Mouse (Mus musculus) midbrain, embryonic 11.5 days (tissue): Measurements from ENCODE around the gene 2610008E11Rik. TPM values are rescaled to one million over a fixed set of nuclear protein-coding genes. Genes with fewer than 3 reads are reported as not detected.
"Not testable (repeated sequence)": the region's sequence is repeated elsewhere in the genome, so short reads cannot be mapped to it uniquely, and the experiment has no call there.

ENCODE experiments used
- ATAC-seq: fragments of 200-750 bp; cut with Nextera tagmentation; 2 replicates; pipeline ENCODE4 v1.8.0; 2017; ENCODE audit warnings: moderate TSS enrichment, moderate library complexity; ENCODE audit not compliant: low FRiP score
- DNase-seq: peaks from one replicate; pipeline ENCODE4 v3.0.0; 2015; ENCODE audit warnings: low spot score; ENCODE audit errors: missing footprints
- H3K27ac ChIP-seq: fragments of 300-500 bp; sonication (generic); 2 replicates; pipeline ENCODE4 v1.5.1; 2014; ENCODE audit warnings: low read depth, low read length
- H3K27me3 ChIP-seq: fragments of 300-500 bp; sonication (generic); 2 replicates; pipeline ENCODE4 v1.6.1; 2014; ENCODE audit warnings: mild to moderate bottlenecking, low read length, moderate library complexity, mixed read lengths; ENCODE audit not compliant: control insufficient read depth, insufficient read depth
- H3K36me3 ChIP-seq: fragments of 300-500 bp; sonication (generic); 2 replicates; pipeline ENCODE4 v1.6.1; 2014; ENCODE audit warnings: mild to moderate bottlenecking, low read length, moderate library complexity, mixed read lengths; ENCODE audit not compliant: control insufficient read depth, insufficient read depth
- H3K4me1 ChIP-seq: fragments of 300-500 bp; sonication (generic); 2 replicates; pipeline ENCODE4 v1.6.1; 2014; ENCODE audit warnings: low read length; ENCODE audit not compliant: control insufficient read depth, insufficient read depth
- H3K4me2 ChIP-seq: fragments of 300-500 bp; sonication (generic); 2 replicates; pipeline ENCODE4 v1.6.1; 2014; ENCODE audit warnings: mild to moderate bottlenecking, moderate library complexity
- H3K4me3 ChIP-seq: fragments of 300-500 bp; sonication (generic); 2 replicates; pipeline ENCODE4 v1.5.1; 2014; ENCODE audit warnings: low read depth, low read length
- H3K9ac ChIP-seq: fragments of 300-500 bp; sonication (generic); 2 replicates; pipeline ENCODE4 v1.6.1; 2014; ENCODE audit warnings: low read length
- H3K9me3 ChIP-seq: fragments of 300-500 bp; sonication (generic); 2 replicates; pipeline ENCODE4 v1.6.1; 2016; ENCODE audit warnings: low read length; ENCODE audit not compliant: control insufficient read depth
- WGBS: fragments of 180-500 bp; shearing (Covaris S2); extraction: QIAGEN DNeasy Blood & Tissue Kit; methylation state at CpG from one replicate; pipeline ENCODE4 v1.1.7; 2014; 5-methylcytosine and 5-hydroxymethylcytosine counted together
- polyA plus RNA-seq: library from polyadenylated mRNA; unstranded; fragments of >200 nt; fragmentation: Nextera tagmentation; extraction: Ambion mirVana; gene quantifications from 2 replicates; pipeline ENCODE4 v1.2.1, GENCODE M21; 2014

2610008E11Rik gene
- polyA plus RNA-seq, 1 experiment from 2014 or later: 45.8 TPM

- Histone ChIP-seq H3K9ac (no peak overlapping the region), H3K9me3 (no peaks in the 10 kb centered on the region), H3K36me3 (peaks cover 42% of the 10 kb centered on the region), H3K27me3 (no peaks in the 10 kb centered on the region), H3K4me1 (peaks cover 14% of the 10 kb centered on the region), H3K27ac (no peak overlapping the region), H3K4me2 (no peak overlapping the region), H3K4me3 (no peak overlapping the region)
- DNase-seq (no peak), ATAC-seq (no peak)
Observed at GRCm38 (mm10) chr10:79091731-79092130, 5.7 kb downstream of the 2610008E11Rik start.

- Histone ChIP-seq H3K4me1 (no peaks in the 10 kb centered on the region), H3K9me3 (no peaks in the 10 kb centered on the region), H3K27me3 (no peaks in the 10 kb centered on the region), H3K9ac (no peak overlapping the region), H3K27ac (no peak overlapping the region), H3K4me3 (no peak overlapping the region), H3K36me3 (peaks cover 46% of the 10 kb centered on the region), H3K4me2 (no peak overlapping the region)
- no peak for DNase-seq
- ATAC-seq: no peak
- WGBS: 73% methylated on average over 4 of the region's 4 CpGs
Observed at GRCm38 (mm10) chr10:79089000-79089399, 8.4 kb downstream of the 2610008E11Rik start.

GRCm38 (mm10) chr10:79086577-79086976, 10.8 kb downstream of the 2610008E11Rik start:
- Histone ChIP-seq H3K27me3 (no peaks in the 10 kb centered on the region), H3K4me2 (no peak overlapping the region), H3K9me3 (no peaks in the 10 kb centered on the region), H3K27ac (no peak overlapping the region), H3K9ac (no peak overlapping the region), H3K36me3 (peaks cover 37% of the 10 kb centered on the region), H3K4me3 (no peak overlapping the region), H3K4me1 (no peaks in the 10 kb centered on the region)
- WGBS: 97% methylated on average over 2 of the region's 2 CpGs
- ATAC-seq: no peak
- no peak for DNase-seq

GRCm38 (mm10) chr10:79057370-79057769, 40.0 kb downstream of the 2610008E11Rik start:
- not testable (repeated sequence) for H3K4me3 ChIP-seq, H3K27me3 ChIP-seq, H3K9ac ChIP-seq, H3K36me3 ChIP-seq, DNase-seq, H3K4me1 ChIP-seq, H3K27ac ChIP-seq, H3K4me2 ChIP-seq, H3K9me3 ChIP-seq, ATAC-seq
- 80% methylated on average over 3 of the region's 3 CpGs for WGBS

GRCm38 (mm10) chr10:79042457-79042856, 54.9 kb downstream of the 2610008E11Rik start:
- not testable (repeated sequence) for H3K27me3 ChIP-seq, H3K4me1 ChIP-seq, H3K36me3 ChIP-seq, ATAC-seq, H3K4me3 ChIP-seq, H3K9me3 ChIP-seq, H3K27ac ChIP-seq, DNase-seq, H3K9ac ChIP-seq, H3K4me2 ChIP-seq
- WGBS: 83% methylated on average over 2 of the region's 2 CpGs

GRCm38 (mm10) chr10:79028441-79028840, 69.0 kb downstream of the 2610008E11Rik start, which contains the start of gene Olfr57:
Olfr57 (plus strand) TSS chr10:79028741.
- DNase-seq: no peak
- no peak within 1 kb of the TSS for H3K4me2 ChIP-seq

More at GRCm38 (mm10) chr10:79028441-79028840, 69.0 kb downstream of the 2610008E11Rik start, which contains the start of gene Olfr57:
- Histone ChIP-seq H3K36me3 (no peaks in the 10 kb centered on the region), H3K9ac (no peak within 1 kb of the TSS), H3K27me3 (no peaks in the 10 kb centered on the region), H3K4me3 (no peak within 1 kb of the TSS), H3K4me1 (no peaks in the 10 kb centered on the region), H3K9me3 (no peaks in the 10 kb centered on the region), H3K27ac (no peak within 1 kb of the TSS)
- no peak for ATAC-seq

Other genes starting within 250 kb of the 2610008E11Rik start
- gene Olfr1356, start 245.4 kb downstream of the 2610008E11Rik start, polyA plus RNA-seq: not detected in 2 replicates
- gene Olfr1355, start 222.1 kb downstream of the 2610008E11Rik start, polyA plus RNA-seq: not detected in 2 replicates
- gene Olfr1354, start 184.4 kb downstream of the 2610008E11Rik start, polyA plus RNA-seq: not detected in 2 replicates
- not detected in 2 replicates for gene Olfr8, start 147.0 kb downstream of the 2610008E11Rik start, polyA plus RNA-seq
- gene Olfr1353, start 134.3 kb downstream of the 2610008E11Rik start, polyA plus RNA-seq: not detected in 2 replicates
- gene Olfr1352, start 116.5 kb downstream of the 2610008E11Rik start, polyA plus RNA-seq: not detected in 2 replicates
- gene Olfr1351, start 85.1 kb downstream of the 2610008E11Rik start, polyA plus RNA-seq: not detected in 2 replicates
- gene Olfr57, start 68.9 kb downstream of the 2610008E11Rik start, polyA plus RNA-seq: not detected in 2 replicates
- not detected in 2 replicates for gene Vmn2r80, start 51.2 kb upstream of the 2610008E11Rik start, polyA plus RNA-seq
- not detected in 2 replicates for gene Vmn2r81, start 150.1 kb upstream of the 2610008E11Rik start, polyA plus RNA-seq